Mouse (Mus musculus) neutrophil, adult 5-6 weeks (primary cell): ENCODE results near the gene Fam122c. TPM values are rescaled to one million over a fixed set of nuclear protein-coding genes. Genes with fewer than 3 reads are reported as not detected.

Experiments
- ATAC-seq: fragments of 151-379, 151-347 bp; 2 replicates; pipeline ENCODE4 v1.8.0; 2017; ENCODE audit warnings: mild to moderate bottlenecking, moderate TSS enrichment; ENCODE audit not compliant: insufficient number of reproducible peaks, poor library complexity, low FRiP score, severe bottlenecking; ENCODE audit errors: extremely low read depth
- total RNA-seq: library from RNA; stranded (forward); fragments of 200-1000 nt; gene quantifications from 2 replicates; pipeline ENCODE4 v1.2.3, GENCODE M21; 2017

Fam122c gene
- total RNA-seq, 1 experiment from 2014 or later = not detected

GRCm38 (mm10) chrX:53364668-53365383 lies 91.6 kb downstream of the Fam122c start:
- no peak for ATAC-seq

DNA sequence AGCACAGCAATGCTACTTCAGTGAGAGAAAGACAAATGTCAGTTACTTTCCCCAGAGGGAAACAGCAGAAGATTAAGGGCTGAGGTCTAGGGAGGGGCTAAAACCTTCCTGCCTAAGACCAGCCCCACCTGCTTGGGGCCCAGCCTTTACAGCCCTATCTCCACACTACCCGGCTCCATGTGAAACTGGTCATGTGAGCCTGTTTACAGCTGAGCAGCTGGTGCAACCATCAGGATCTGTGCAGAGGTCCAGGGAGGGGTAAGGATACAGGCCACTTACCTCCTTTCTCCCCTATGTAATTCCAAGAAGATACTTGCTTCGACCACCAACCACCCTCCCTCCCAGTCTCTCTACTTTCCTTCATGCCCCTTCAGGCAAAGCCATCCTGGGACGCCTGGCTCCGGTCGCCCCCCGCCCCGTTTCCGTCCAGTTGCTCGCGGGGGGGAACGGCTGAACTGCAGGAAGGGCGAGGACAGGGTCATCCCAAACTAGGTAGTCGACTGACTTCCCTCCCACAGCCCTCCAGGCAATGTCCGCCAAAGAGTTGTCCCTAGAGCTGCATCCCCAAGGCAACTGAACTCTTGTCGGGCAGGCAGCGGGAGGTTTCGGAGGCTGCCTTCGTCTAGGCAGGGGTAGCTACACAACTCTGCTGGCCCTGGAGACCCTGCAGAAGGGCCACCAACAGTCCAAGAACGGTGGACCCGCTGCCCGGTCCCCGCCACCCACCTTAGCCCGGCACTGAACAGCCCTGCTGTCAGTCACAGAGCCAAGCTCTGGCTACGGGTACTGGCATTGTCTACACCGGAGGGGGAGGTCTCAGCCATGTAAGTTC lies 96.5 kb downstream of the Fam122c start:
- peak; percentile 59 for ATAC-seq

- peak; percentile 95 for ATAC-seq
These were observed 97.1 kb downstream of the Fam122c start, which contains the start of gene Mospd1 for GRCm38 (mm10) chrX:53370366-53370740. Gene Mospd1 (minus strand): TSS chrX:53370502.

Other genes with a start within 250 kb of the Fam122c start
- not detected in 2 replicates for gene Plac1, start 33.3 kb upstream of the Fam122c start, total RNA-seq
- 4.8 and 5.0 TPM in 2 replicates for gene Fam122b, start 3.6 kb upstream of the Fam122c start, total RNA-seq
- gene Mospd1, start 97.1 kb downstream of the Fam122c start, total RNA-seq = 21.1 and 22.2 TPM in 2 replicates
- gene Etd, start 161.5 kb downstream of the Fam122c start, total RNA-seq = not detected in 2 replicates